Mouse (Mus musculus) neural tube, embryonic 14.5 days (tissue): ENCODE results near the gene H2-D1. TPM values are rescaled to one million over a fixed set of nuclear protein-coding genes. Genes with fewer than 3 reads are reported as not detected.

Experiments used
- ATAC-seq: fragments of 200-750 bp; cut with Nextera tagmentation; 2 replicates; pipeline ENCODE4 v1.8.0; 2017; ENCODE audit warnings: low read depth, mild to moderate bottlenecking, moderate TSS enrichment, moderate library complexity
- H3K27ac ChIP-seq: fragments of 300-500 bp; sonication (generic); 2 replicates; pipeline ENCODE4 v1.5.1; 2014; ENCODE audit warnings: low read depth, mild to moderate bottlenecking, control low read depth, low read length, moderate library complexity, mixed read lengths
- H3K27me3 ChIP-seq: fragments of 300-500 bp; sonication (generic); 2 replicates; pipeline ENCODE4 v1.6.1; 2014; ENCODE audit warnings: low read length; ENCODE audit not compliant: control insufficient read depth, insufficient read depth
- H3K36me3 ChIP-seq: fragments of 300-500 bp; sonication (generic); 2 replicates; pipeline ENCODE4 v1.6.1; 2014; ENCODE audit warnings: low read length, mixed read lengths; ENCODE audit not compliant: control insufficient read depth, insufficient read depth
- H3K4me1 ChIP-seq: fragments of 300-500 bp; sonication (generic); 2 replicates; pipeline ENCODE4 v1.6.1; 2014; ENCODE audit warnings: low read length; ENCODE audit not compliant: control insufficient read depth, insufficient read depth
- H3K4me2 ChIP-seq: fragments of 300-500 bp; sonication (generic); 2 replicates; pipeline ENCODE4 v1.6.1; 2014; ENCODE audit warnings: mild to moderate bottlenecking, low read depth, low read length, control low read depth
- H3K4me3 ChIP-seq: fragments of 300-500 bp; sonication (generic); 2 replicates; pipeline ENCODE4 v1.5.1; 2014; ENCODE audit warnings: low read depth, low read length, control low read depth, mixed read lengths
- H3K9ac ChIP-seq: fragments of 300-500 bp; sonication (generic); replicated peaks from 2 replicates; pipeline ENCODE4 v1.6.1; 2014; ENCODE audit warnings: low read depth, mild to moderate bottlenecking, control low read depth, low read length, mixed read lengths
- H3K9me3 ChIP-seq: fragments of 300-500 bp; sonication (generic); 2 replicates; pipeline ENCODE4 v1.6.1; 2016; ENCODE audit warnings: low read length; ENCODE audit not compliant: control insufficient read depth
- WGBS: fragments of 180-500 bp; shearing (Covaris S2); extraction: QIAGEN DNeasy Blood & Tissue Kit; methylation state at CpG from one replicate; pipeline ENCODE4 v1.1.7; 2014; 5-methylcytosine and 5-hydroxymethylcytosine counted together
- polyA plus RNA-seq: library from polyadenylated mRNA; unstranded; fragments of >200 nt; fragmentation: Nextera tagmentation; extraction: Ambion mirVana; gene quantifications from 2 replicates; pipeline ENCODE4 v1.2.1, GENCODE M21; 2014

H2-D1 gene
- polyA plus RNA-seq, 1 experiment from 2014 or later: 111 TPM

DNA sequence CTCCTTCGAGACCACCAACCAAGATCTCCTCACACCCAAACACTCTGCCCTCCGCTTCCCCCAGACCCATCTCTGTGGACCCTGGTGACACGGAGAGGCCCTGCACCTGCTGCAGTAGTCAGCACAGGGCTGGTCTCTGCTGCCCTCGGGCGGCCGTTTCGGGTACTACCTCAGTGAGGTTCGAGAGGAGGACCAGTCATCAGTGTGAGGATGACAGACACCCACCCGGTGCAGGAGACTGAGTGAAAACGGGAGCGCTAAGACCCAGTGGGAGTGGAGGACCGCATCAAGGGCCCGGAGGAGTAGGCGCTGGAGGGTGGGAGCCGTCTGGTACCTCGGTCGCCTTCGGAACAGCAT lies 26.2 kb upstream of the H2-D1 start:
- WGBS: under 1% methylated on average over 18 of the region's 18 CpGs

DNA sequence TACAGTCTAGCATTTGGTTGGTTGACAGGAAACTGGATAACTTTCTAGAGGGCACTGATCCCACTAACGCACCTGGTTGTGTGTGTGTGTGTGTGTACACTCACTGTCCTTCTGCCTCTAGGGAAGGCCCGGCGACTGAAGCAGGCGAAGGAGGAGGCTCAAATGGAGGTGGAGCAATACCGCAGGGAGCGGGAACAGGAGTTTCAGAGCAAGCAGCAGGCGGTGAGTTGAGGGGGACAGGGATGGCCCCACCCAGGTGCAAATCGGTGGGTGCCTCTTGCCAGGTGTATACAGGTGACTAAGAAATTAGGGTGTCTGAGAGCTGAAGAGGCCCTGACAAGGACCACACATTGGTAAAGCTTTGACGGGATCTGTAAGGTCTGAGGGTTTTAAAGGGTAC lies 25.5 kb upstream of the H2-D1 start:
- Histone ChIP-seq H3K4me1 (peaks cover 23% of the 10 kb centered on the region), H3K27ac (peak overlapping the region; percentile 88), H3K27me3 (no peaks in the 10 kb centered on the region), H3K9me3 (no peaks in the 10 kb centered on the region), H3K36me3 (no peaks in the 10 kb centered on the region), H3K4me3 (peak overlapping the region; percentile 49), H3K9ac (peak overlapping the region; percentile 59), H3K4me2 (peak overlapping the region; percentile 70)
- WGBS: 74% methylated on average over 9 of the region's 9 CpGs
- ATAC-seq: no peak

More for the DNA sequence above, 26.2 kb upstream of the H2-D1 start:
- no peaks in the 10 kb centered on the region for H3K27me3 ChIP-seq
- no peaks in the 10 kb centered on the region for H3K9me3 ChIP-seq
- H3K27ac ChIP-seq: peak overlapping the region; percentile 88
- ATAC-seq: peak; percentile 85
- H3K4me2 ChIP-seq: peak overlapping the region; percentile 70
- 0 out of 2 replicates have a peak, but pooled peaks cover under 1% of the 10 kb centered on the region for H3K36me3 ChIP-seq
- H3K4me1 ChIP-seq: peaks cover 23% of the 10 kb centered on the region
- peak overlapping the region; percentile 59 for H3K9ac ChIP-seq
- H3K4me3 ChIP-seq: peak overlapping the region; percentile 49

DNA sequence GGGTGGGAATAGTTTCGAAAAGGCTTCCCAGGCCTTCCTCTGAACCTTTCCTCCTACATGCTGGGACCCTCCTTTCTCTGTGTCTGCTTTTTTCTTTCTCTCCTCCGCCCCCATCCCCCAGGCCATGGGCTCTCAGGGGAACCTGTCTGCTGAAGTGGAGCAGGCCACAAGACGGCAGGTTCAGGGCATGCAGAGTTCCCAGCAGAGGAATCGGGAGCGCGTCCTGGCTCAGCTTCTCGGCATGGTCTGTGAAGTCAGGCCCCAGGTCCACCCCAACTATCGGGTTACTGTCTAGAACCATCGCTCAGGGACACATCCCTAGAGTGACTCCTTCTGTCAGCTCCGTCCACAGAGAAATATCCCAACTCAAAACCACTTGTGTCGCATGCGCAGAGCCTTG lies 25.0 kb upstream of the H2-D1 start:
- no peak overlapping the region; the same call in 1 of the 2 replicates for H3K27ac ChIP-seq
- WGBS: 93% methylated on average over 12 of the region's 12 CpGs

GRCm38 (mm10) chr17:35239700-35240099 lies 22.8 kb upstream of the H2-D1 start:
- no peak overlapping the region for H3K9ac ChIP-seq
- peaks cover 36% of the 10 kb centered on the region for H3K4me1 ChIP-seq
- no peaks in the 10 kb centered on the region for H3K27me3 ChIP-seq
- H3K27ac ChIP-seq: no peak overlapping the region
- H3K4me3 ChIP-seq: no peak overlapping the region
- WGBS: 84% methylated on average over 5 of the region's 5 CpGs
- H3K4me2 ChIP-seq: no peak overlapping the region
- H3K36me3 ChIP-seq: peaks cover 15% of the 10 kb centered on the region
- no peaks in the 10 kb centered on the region for H3K9me3 ChIP-seq
- ATAC-seq: no peak

More for the DNA sequence above, 25.0 kb upstream of the H2-D1 start:
- Histone ChIP-seq H3K36me3 (no peaks in the 10 kb centered on the region), H3K27me3 (no peaks in the 10 kb centered on the region), H3K4me2 (peak overlapping the region; percentile 70), H3K4me1 (peaks cover 23% of the 10 kb centered on the region), H3K9ac (peak overlapping the region; percentile 59; the same call in 1 of the 2 replicates), H3K9me3 (no peaks in the 10 kb centered on the region), H3K4me3 (peak overlapping the region; percentile 49)
- ATAC-seq: no peak

- Histone ChIP-seq H3K27me3 (no peaks in the 10 kb centered on the region), H3K9me3 (no peaks in the 10 kb centered on the region), H3K4me1 (peaks cover 40% of the 10 kb centered on the region), H3K9ac (peak overlapping the region; percentile 25; the same call in 1 of the 2 replicates), H3K27ac (peak overlapping the region; percentile 99), H3K4me3 (peak overlapping the region; percentile 99), H3K4me2 (peak overlapping the region; percentile 56), H3K36me3 (peaks cover 24% of the 10 kb centered on the region)
- no peak for ATAC-seq
- WGBS: 36% methylated on average over 12 of the region's 12 CpGs
Measured at GRCm38 (mm10) chr17:35240384-35241304, 21.9 kb upstream of the H2-D1 start.

GRCm38 (mm10) chr17:35241305-35242014 lies 21.1 kb upstream of the H2-D1 start, which contains the start of gene Ddx39b:
Ddx39b (plus strand) TSS chr17:35241746.
- H3K9me3 ChIP-seq: no peaks in the 10 kb centered on the region
- no peaks in the 10 kb centered on the region for H3K27me3 ChIP-seq
- peaks cover 45% of the 10 kb centered on the region for H3K4me1 ChIP-seq
- peak within 1 kb of the TSS; percentile 99 for H3K27ac ChIP-seq
- peak; percentile 87 for ATAC-seq
- peak within 1 kb of the TSS; percentile 99 for H3K9ac ChIP-seq
- under 1% methylated on average over 69 of the region's 69 CpGs for whole genome bisulfite sequencing
- peaks cover 33% of the 10 kb centered on the region for H3K36me3 ChIP-seq
- peak within 1 kb of the TSS; percentile 91 for H3K4me2 ChIP-seq
- peak within 1 kb of the TSS; percentile 99 for H3K4me3 ChIP-seq

DNA sequence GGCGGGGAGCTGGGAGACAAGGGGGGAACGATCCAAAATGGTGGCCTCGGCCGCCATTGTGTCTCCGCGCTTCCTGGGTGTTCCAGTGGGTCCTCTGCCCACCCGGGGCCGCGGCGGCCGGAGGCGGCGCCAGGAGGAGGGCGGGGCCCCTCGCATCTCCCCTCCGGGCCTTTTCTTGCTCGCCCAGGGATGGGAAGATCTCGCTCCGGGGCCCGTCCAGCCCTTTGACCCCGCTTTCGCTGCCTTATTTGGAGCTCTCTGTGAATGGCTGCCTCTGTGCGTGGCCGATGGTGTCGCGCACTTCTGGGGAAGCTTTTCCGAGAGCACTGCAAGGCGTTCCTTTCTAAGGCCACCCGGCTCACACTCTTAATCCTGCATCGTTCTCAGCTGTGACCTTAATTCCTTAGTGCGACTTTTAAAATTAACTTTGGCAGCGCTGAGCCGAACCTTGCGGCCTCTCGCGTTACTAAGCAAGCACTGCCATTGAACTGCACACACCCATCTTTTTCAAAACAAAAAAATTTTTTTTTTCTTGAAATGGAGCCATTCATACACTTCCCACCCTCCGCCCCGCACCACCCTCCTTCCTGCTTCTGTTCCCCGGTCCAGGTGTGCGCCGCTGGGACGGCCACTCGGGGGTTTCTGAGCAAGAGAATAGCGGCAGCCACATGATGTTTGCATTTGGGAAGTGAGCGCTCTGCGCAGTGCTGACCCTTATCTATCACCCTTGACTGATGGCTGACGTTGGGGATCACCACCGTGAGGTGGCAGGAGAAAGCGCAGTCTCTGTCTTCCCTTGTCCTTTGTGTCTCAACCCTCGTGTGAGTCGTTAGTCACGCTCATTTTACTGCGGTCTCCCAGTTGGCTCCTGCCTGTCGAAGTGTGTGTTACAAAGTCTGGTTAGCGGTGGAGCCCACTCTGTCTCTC lies 20.3 kb upstream of the H2-D1 start:
- peak; percentile 50 for ATAC-seq
- H3K36me3 ChIP-seq: peaks cover 41% of the 10 kb centered on the region
- no peaks in the 10 kb centered on the region for H3K9me3 ChIP-seq
- peak overlapping the region; percentile 99 for H3K9ac ChIP-seq
- no peaks in the 10 kb centered on the region for H3K27me3 ChIP-seq
- peaks cover 38% of the 10 kb centered on the region for H3K4me1 ChIP-seq
- WGBS: under 1% methylated on average over 55 of the region's 55 CpGs
- H3K4me3 ChIP-seq: peak overlapping the region; percentile 99
- H3K4me2 ChIP-seq: peak overlapping the region; percentile 91
- H3K27ac ChIP-seq: peak overlapping the region; percentile 99

- peak overlapping the region; percentile 91 for H3K4me2 ChIP-seq
- H3K4me3 ChIP-seq: peak overlapping the region; percentile 99
- H3K9ac ChIP-seq: peak overlapping the region; percentile 99
- no peaks in the 10 kb centered on the region for H3K27me3 ChIP-seq
- peak overlapping the region; percentile 99 for H3K27ac ChIP-seq
- ATAC-seq: no peak
- no peaks in the 10 kb centered on the region for H3K9me3 ChIP-seq
- peaks cover 49% of the 10 kb centered on the region for H3K36me3 ChIP-seq
- 2% methylated on average over 16 of the region's 16 CpGs for WGBS
- peaks cover 38% of the 10 kb centered on the region for H3K4me1 ChIP-seq
Measured at GRCm38 (mm10) chr17:35243086-35243485, 19.4 kb upstream of the H2-D1 start.
